Mouse (Mus musculus): ENCODE measurements at regions not wholly inside any gene's neighbourhood (a gene's known extent, or its start where the extent isn't known, plus 50 kb on each side); places are given as distances from the start of the nearest gene placed in this dataset.

- no peak for TF ChIP-seq POLR2A (IDR thresholded peaks at IDR 0.05; ENCODE audit: low read depth, low read length)
- TF ChIP-seq CTCF (IDR thresholded peaks at IDR 0.05; ENCODE audit: extremely low read depth, insufficient read depth, insufficient read length, insufficient replicate concordance): no peak
Observed at GRCm38 (mm10) chr12:9278735-9279134, 248.9 kb downstream of the Ttc32 start.
